12 mouse cellular contexts compared by ENCODE assay signal in the genomic region with DNA sequence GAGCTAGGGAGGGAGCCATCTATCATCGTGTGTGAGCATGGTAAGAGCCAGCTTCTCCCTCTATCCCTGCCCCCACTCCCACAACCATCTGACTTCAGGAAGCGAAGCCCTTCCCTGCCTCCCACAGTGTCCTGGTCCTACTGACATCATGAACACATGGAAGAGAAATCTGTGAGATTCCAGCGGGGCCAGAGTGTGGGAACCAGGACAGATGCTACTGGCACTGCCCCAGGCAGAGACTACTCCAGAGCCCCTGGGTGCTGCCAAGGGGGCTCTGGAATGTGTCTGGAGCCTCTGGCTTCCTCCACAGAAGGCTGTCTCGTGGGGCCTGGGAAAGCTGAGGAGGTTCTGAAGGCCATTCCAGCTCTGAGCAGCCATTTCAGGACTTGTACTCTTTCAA. TPM values are rescaled to one million over a fixed set of nuclear protein-coding genes. Genes with fewer than 3 reads are reported as not detected.
A peak's percentile ranks its signal among the peaks of the same experiment; 100 is the strongest.
DNase-seq lines count a peak whose midpoint lies in the region; ATAC-seq lines count a peak whose summit lies in the region.
"Had no signal": no experiment of that assay in that cellular context is flagged by ENCODE, and none has a peak within 500 bp of the region (broad histone marks: within the 10 kb centered on the region; RNA-seq: fewer than 3 reads in every experiment).

No protein-coding gene starts in this region.

- H3K4me3 ChIP-seq in limb, embryonic 13.5 days, result no peak overlapping the region
- no peak overlapping the region for H3K4me3 ChIP-seq in forebrain, embryonic 11.5 days (ENCODE audit: low read depth, low read length)

- H3K4me1 ChIP-seq in limb, embryonic 13.5 days, result peaks cover 38% of the 10 kb centered on the region
- H3K4me1 ChIP-seq in forebrain, embryonic 11.5 days (replicated peaks; ENCODE audit: control insufficient read depth, insufficient read depth, low read length), result no peaks in the 10 kb centered on the region

- DNase-seq in embryo, embryonic 11 days, result peak; percentile 47
- no peak for DNase-seq in embryo, embryonic 9.5 days (ENCODE audit: extremely low spot score)
- peak; percentile 75 for DNase-seq in retina, postnatal 1 day
- DNase-seq in retina, embryonic 14.5 days (ENCODE audit: low spot score), result no peak
- DNase-seq in adrenal gland, adult 18-20 months (ENCODE audit: low spot score in 2 of 2), result no peak
- DNase-seq in forebrain, embryonic 11.5 days (ENCODE audit: low spot score), result no peak
- DNase-seq: adrenal gland, postnatal 14 days; B cell, adult 2 months had no signal

- peak overlapping the region; percentile 33; the same call in 1 of the 2 replicates for H3K27ac ChIP-seq in limb, embryonic 13.5 days
- no peak overlapping the region for H3K27ac ChIP-seq in forebrain, embryonic 11.5 days (ENCODE audit: low read depth, low read length)
- H3K27ac ChIP-seq: liver, embryonic 14.5 days had no signal

- no peak overlapping the region for H3K4me2 ChIP-seq in limb, embryonic 13.5 days (replicated peaks)
- H3K4me2 ChIP-seq in forebrain, embryonic 11.5 days (ENCODE audit: low read depth, low read length, severe bottlenecking), result no peak overlapping the region

- 37% methylated on average over 4 of the region's 4 CpGs for WGBS in limb, embryonic 13.5 days
- WGBS in forebrain, embryonic 11.5 days, result 45% methylated on average over 4 of the region's 4 CpGs

- peak; percentile 51 for ATAC-seq in limb, embryonic 13.5 days (ENCODE audit: low FRiP score, low read depth)
- no peak for ATAC-seq in activated CD4-positive, CD25-positive, alpha-beta regulatory T cell, adult 4 months
- ATAC-seq in forebrain, embryonic 11.5 days (replicated peaks; ENCODE audit: low FRiP score), result no peak

- no peaks in the 10 kb centered on the region for H3K36me3 ChIP-seq in limb, embryonic 13.5 days
- H3K36me3 ChIP-seq in forebrain, embryonic 11.5 days (ENCODE audit: control insufficient read depth, insufficient read depth, low read length), result no peaks in the 10 kb centered on the region

- no peaks in the 10 kb centered on the region for H3K9me3 ChIP-seq in limb, embryonic 13.5 days
- no peaks in the 10 kb centered on the region for H3K9me3 ChIP-seq in forebrain, embryonic 11.5 days (ENCODE audit: control insufficient read depth, low read length)

- H3K9ac ChIP-seq in limb, embryonic 13.5 days, result peak overlapping the region; percentile 35; the same call in 1 of the 2 replicates
- H3K9ac ChIP-seq in forebrain, embryonic 11.5 days (ENCODE audit: low read length), result no peak overlapping the region
- H3K9ac ChIP-seq: liver, embryonic 14.5 days had no signal

- H3K27me3 ChIP-seq in limb, embryonic 13.5 days, result peaks cover 37% of the 10 kb centered on the region
- no peaks in the 10 kb centered on the region; the same call in 1 of the 2 replicates for H3K27me3 ChIP-seq in forebrain, embryonic 11.5 days (ENCODE audit: control insufficient read depth, insufficient read depth, low read length)

RNA-seq across cellular contexts. Expression of gene Heyl, which starts 5.6 kb away (rescaled TPM):
- polyA plus RNA-seq in limb, embryonic 13.5 days (2015; fragmentation: Nextera tagmentation; extraction: Ambion mirVana), result 5.7 and 6.5 TPM in 2 replicates
- polyA plus RNA-seq in activated CD4-positive, CD25-positive, alpha-beta regulatory T cell, adult 4 months (2017; shearing (Covaris generic)), result not detected
- total RNA-seq in adrenal gland, adult 18-20 months (2021), result 10 to 100 TPM in 1 of 2 experiments, 1 to 10 TPM in 1; 4.7 to 11.3 TPM
- polyA plus RNA-seq in forebrain, embryonic 11.5 days (2014; fragmentation: Nextera tagmentation; extraction: Ambion mirVana), result 7.1 and 7.9 TPM in 2 replicates

RNA-seq across cellular contexts. Expression of gene Nt5c1a, which starts 26.4 kb away (rescaled TPM):
- polyA plus RNA-seq in limb, embryonic 13.5 days (2015; fragmentation: Nextera tagmentation; extraction: Ambion mirVana), result not detected in 2 replicates
- polyA plus RNA-seq in activated CD4-positive, CD25-positive, alpha-beta regulatory T cell, adult 4 months (2017; shearing (Covaris generic)), result not detected
- total RNA-seq in adrenal gland, adult 18-20 months (2021), result 10 to 100 TPM; 46.6 to 52.5 TPM
- not detected in 2 replicates for polyA plus RNA-seq in forebrain, embryonic 11.5 days (2014; fragmentation: Nextera tagmentation; extraction: Ambion mirVana)
- polyA plus RNA-seq: liver, embryonic 14.5 days; spleen, adult 2 months had no signal

RNA-seq across cellular contexts. Expression of gene Pabpc4, which starts 34.4 kb away (rescaled TPM):
- 43.9 and 45.8 TPM in 2 replicates for polyA plus RNA-seq in limb, embryonic 13.5 days (2015; fragmentation: Nextera tagmentation; extraction: Ambion mirVana)
- 10 to 100 TPM; 15.3 to 22.6 TPM for polyA plus RNA-seq in activated CD4-positive, CD25-positive, alpha-beta regulatory T cell, adult 4 months (2017; shearing (Covaris generic))
- total RNA-seq in adrenal gland, adult 18-20 months (2021), result 10 to 100 TPM; 93.9 to 99.8 TPM
- polyA plus RNA-seq in forebrain, embryonic 11.5 days (2014; fragmentation: Nextera tagmentation; extraction: Ambion mirVana), result 46.6 and 47.0 TPM in 2 replicates

RNA-seq across cellular contexts. Expression of gene Hpcal4, which starts 44.7 kb away (rescaled TPM):
- polyA plus RNA-seq in limb, embryonic 13.5 days (2015; fragmentation: Nextera tagmentation; extraction: Ambion mirVana), result 0.59 and 0.76 TPM in 2 replicates
- not detected for polyA plus RNA-seq in activated CD4-positive, CD25-positive, alpha-beta regulatory T cell, adult 4 months (2017; shearing (Covaris generic))
- 1 to 10 TPM; 3.4 to 3.5 TPM for total RNA-seq in adrenal gland, adult 18-20 months (2021)
- polyA plus RNA-seq in forebrain, embryonic 11.5 days (2014; fragmentation: Nextera tagmentation; extraction: Ambion mirVana), result 0.41 and 0.60 TPM in 2 replicates
- polyA plus RNA-seq: liver, embryonic 14.5 days; spleen, adult 2 months had no signal

Comparison
In these comparisons a context has a peak if more than half of its experiments do, and no peak if none do; other contexts are left out.
1. DNase-seq: peak in embryo, embryonic 11 days (single experiment) and retina, postnatal 1 day (single experiment); none in embryo, embryonic 9.5 days (single experiment), retina, embryonic 14.5 days (single experiment), adrenal gland, adult 18-20 months (0 of 2) and forebrain, embryonic 11.5 days (single experiment).